Mouse (Mus musculus): ENCODE results near the gene Mindy1.

GRCm38 (mm10) chr3:95286011-95286410, 4.9 kb downstream of the Mindy1 start:
- TF ChIP-seq HCFC1 (IDR thresholded peaks at IDR 0.05; ENCODE audit: borderline replicate concordance, insufficient read depth, low read length) (no peak), CHD2 (IDR thresholded peaks at IDR 0.05; ENCODE audit: low read depth, low read length) (no peak), MAFK (IDR thresholded peaks at IDR 0.05; ENCODE audit: insufficient read depth, low read depth, low read length) (no peak), ZNF384 (IDR thresholded peaks at IDR 0.05; ENCODE audit: low read depth, low read length) (no peak)

Measured in ES-E14 (cell line).